Mouse (Mus musculus) cerebellum, adult 2 months (tissue): ENCODE measurements around the gene Trim71. TPM values are rescaled to one million over a fixed set of nuclear protein-coding genes. Genes with fewer than 3 reads are reported as not detected.

ENCODE experiments used
- DNase-seq, 2 experiments: peaks; one replicate each; pipeline ENCODE4 v3.0.0; 2021
- H3K27ac ChIP-seq: fragments of 200-500 bp; 2 replicates; pipeline ENCODE4 v1.5.1; 2012; ENCODE audit warnings: low read length, control low read depth, inconsistent platforms; ENCODE audit not compliant: insufficient read depth
- H3K27me3 ChIP-seq: fragments of 200-500 bp; 2 replicates; pipeline ENCODE4 v1.6.1; 2012; ENCODE audit warnings: inconsistent platforms, mild to moderate bottlenecking, low read length, moderate library complexity; ENCODE audit not compliant: control insufficient read depth, insufficient read depth
- H3K4me1 ChIP-seq: fragments of 200-500 bp; 2 replicates; pipeline ENCODE4 v1.6.1; 2011; ENCODE audit warnings: low read length; ENCODE audit not compliant: control insufficient read depth, insufficient read depth
- H3K4me3 ChIP-seq: fragments of 200-500 bp; replicated peaks from 2 replicates; pipeline ENCODE3; 2011; ENCODE audit warnings: mild to moderate bottlenecking, low read depth, low read length, control low read depth; ENCODE audit not compliant: insufficient read depth
- CTCF ChIP-seq: fragments of 200-500 bp; IDR thresholded peaks from 2 replicates; pipeline ENCODE4 v1.5.1; 2011; ENCODE audit warnings: low read depth, mild to moderate bottlenecking, control low read depth, low read length, moderate library complexity, borderline replicate concordance; ENCODE audit not compliant: insufficient read depth
- POLR2A ChIP-seq: fragments of 200-500 bp; IDR thresholded peaks from 2 replicates; pipeline ENCODE4 v1.6.1; 2011; ENCODE audit warnings: low read length, control low read depth, borderline replicate concordance; ENCODE audit not compliant: insufficient read depth
- WGBS: fragments of 180-500 bp; shearing (Covaris S2); methylation state at CpG from one replicate; pipeline ENCODE4 v1.1.7; 2018; 5-methylcytosine and 5-hydroxymethylcytosine counted together
- polyA plus RNA-seq: library from polyadenylated mRNA; depleted of rRNA; stranded (reverse); fragments of >200 nt; gene quantifications from 2 replicates; pipeline ENCODE4 v1.2.3, GENCODE M21; 2012

The Trim71 gene
- polyA plus RNA-seq, 1 experiment = 0.03 TPM

GRCm38 (mm10) chr9:114584183-114585016, 20.2 kb upstream of the Trim71 start:
- 30% methylated on average over 31 of the region's 31 CpGs for WGBS
- no peak for DNase-seq
- no peak for TF ChIP-seq POLR2A
- TF ChIP-seq CTCF = no peak
- no peak overlapping the region for H3K27ac ChIP-seq
- H3K4me1 ChIP-seq = no peaks in the 10 kb centered on the region
- no peaks in the 10 kb centered on the region for H3K27me3 ChIP-seq
- no peak overlapping the region for H3K4me3 ChIP-seq

- Histone ChIP-seq H3K27ac (no peak overlapping the region), H3K4me1 (no peaks in the 10 kb centered on the region), H3K27me3 (no peaks in the 10 kb centered on the region), H3K4me3 (peak overlapping the region; percentile 9)
- 1% methylated on average over 23 of the region's 23 CpGs for WGBS
- no peak for TF ChIP-seq POLR2A
- TF ChIP-seq CTCF = peak; percentile 83
- peak; percentile 45 to 56 for DNase-seq
These were observed 19.6 kb upstream of the Trim71 start for GRCm38 (mm10) chr9:114583812-114584182.

- H3K4me1 ChIP-seq = no peaks in the 10 kb centered on the region
- DNase-seq = no peak
- TF ChIP-seq CTCF (no peak), POLR2A (no peak)
- no peaks in the 10 kb centered on the region for H3K27me3 ChIP-seq
- no peak overlapping the region for H3K4me3 ChIP-seq
- no peak overlapping the region for H3K27ac ChIP-seq
- WGBS = 85% methylated on average over 11 of the region's 11 CpGs
These were observed 14.5 kb upstream of the Trim71 start for GRCm38 (mm10) chr9:114578646-114579045.

- TF ChIP-seq CTCF (no peak), POLR2A (no peak)
- Histone ChIP-seq H3K27me3 (no peaks in the 10 kb centered on the region), H3K27ac (no peak overlapping the region), H3K4me3 (no peak overlapping the region), H3K4me1 (no peaks in the 10 kb centered on the region)
- no peak for DNase-seq
- 96% methylated on average over 1 of the region's 1 CpGs for WGBS
These were observed 11.8 kb upstream of the Trim71 start for GRCm38 (mm10) chr9:114576001-114576400.

- H3K27ac ChIP-seq = no peak overlapping the region
- H3K4me3 ChIP-seq = no peak overlapping the region
- H3K4me1 ChIP-seq = no peaks in the 10 kb centered on the region
- 60% methylated on average over 5 of the region's 5 CpGs for WGBS
- no peak for TF ChIP-seq POLR2A
- TF ChIP-seq CTCF = no peak
- no peak for DNase-seq
- no peaks in the 10 kb centered on the region for H3K27me3 ChIP-seq
These were observed 9.4 kb upstream of the Trim71 start for GRCm38 (mm10) chr9:114573528-114573927.

- Histone ChIP-seq H3K27me3 (peaks cover 2% of the 10 kb centered on the region; the same call in 1 of the 2 replicates), H3K27ac (no peak overlapping the region), H3K4me1 (no peaks in the 10 kb centered on the region), H3K4me3 (no peak overlapping the region)
- no peak for DNase-seq
- WGBS = 88% methylated on average over 5 of the region's 5 CpGs
- no peak for TF ChIP-seq POLR2A
- TF ChIP-seq CTCF = no peak
These were observed 4.7 kb upstream of the Trim71 start for GRCm38 (mm10) chr9:114568682-114569474.

GRCm38 (mm10) chr9:114564667-114565066, 498 bp upstream of the Trim71 start:
- WGBS = under 1% methylated on average over 10 of the region's 10 CpGs
- Histone ChIP-seq H3K27me3 (peaks cover 2% of the 10 kb centered on the region; the same call in 1 of the 2 replicates), H3K27ac (no peak overlapping the region), H3K4me3 (no peak overlapping the region), H3K4me1 (no peaks in the 10 kb centered on the region)
- TF ChIP-seq POLR2A = no peak
- TF ChIP-seq CTCF = no peak
- DNase-seq = no peak
